Mouse (Mus musculus): ENCODE measurements around the gene Scn5a.

- TF ChIP-seq POLR2A (IDR thresholded peaks at IDR 0.05; ENCODE audit: insufficient read depth, low read length) (no peak), CTCF (IDR thresholded peaks at IDR 0.05; ENCODE audit: low read depth, low read length) (no peak)
Measured at GRCm38 (mm10) chr9:119473011-119473410, 105.8 kb downstream of the Scn5a start.
